Mouse (Mus musculus): Measurements from ENCODE around the gene Mup2.
"Not testable (repeated sequence)": the region's sequence is repeated elsewhere in the genome, so short reads cannot be mapped to it uniquely, and the experiment has no call there.

Mup2 gene

GRCm38 (mm10) chr4:60154189-60154588 is at the start of gene Mup2:
Mup2 (minus strand) TSS chr4:60154289.
- DNase-seq = not testable (repeated sequence)

All from cerebellum, adult 11 months (tissue).